Mouse (Mus musculus): ENCODE data around the gene Tmem135.

DNA sequence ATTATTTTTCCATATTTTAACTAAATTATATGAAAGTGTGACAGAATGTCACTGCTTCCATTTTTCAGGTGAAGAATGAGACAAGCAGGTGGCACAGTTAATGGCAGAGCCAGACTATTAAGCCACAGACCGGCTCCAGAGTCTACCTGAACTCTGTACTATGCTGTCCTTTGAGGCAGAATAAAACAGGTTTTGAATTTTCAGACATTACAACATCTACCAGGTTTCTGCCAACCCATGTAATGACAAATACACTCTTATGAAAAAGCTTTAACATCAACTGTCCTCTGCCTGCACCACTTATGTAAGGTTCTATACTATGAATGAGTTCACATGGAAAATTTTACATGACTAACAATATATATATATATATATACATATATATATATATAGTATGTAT is 100.3 kb downstream of the Tmem135 start:
- TF ChIP-seq CTCF (IDR thresholded peaks at IDR 0.05; ENCODE audit: borderline replicate concordance, control insufficient read depth, extremely low read depth, insufficient read depth, low read length, poor library complexity) (no peak), POLR2A (IDR thresholded peaks at IDR 0.05; ENCODE audit: control insufficient read depth, extremely low read depth, insufficient read depth, low read length, poor library complexity) (no peak)
